Mouse (Mus musculus): ENCODE results near the gene Amfr. TPM values are rescaled to one million over a fixed set of nuclear protein-coding genes. Genes with fewer than 3 reads are reported as not detected.

Gene Amfr
- total RNA-seq, 2 experiments from 2014 or later = 124 to 131 TPM

DNA sequence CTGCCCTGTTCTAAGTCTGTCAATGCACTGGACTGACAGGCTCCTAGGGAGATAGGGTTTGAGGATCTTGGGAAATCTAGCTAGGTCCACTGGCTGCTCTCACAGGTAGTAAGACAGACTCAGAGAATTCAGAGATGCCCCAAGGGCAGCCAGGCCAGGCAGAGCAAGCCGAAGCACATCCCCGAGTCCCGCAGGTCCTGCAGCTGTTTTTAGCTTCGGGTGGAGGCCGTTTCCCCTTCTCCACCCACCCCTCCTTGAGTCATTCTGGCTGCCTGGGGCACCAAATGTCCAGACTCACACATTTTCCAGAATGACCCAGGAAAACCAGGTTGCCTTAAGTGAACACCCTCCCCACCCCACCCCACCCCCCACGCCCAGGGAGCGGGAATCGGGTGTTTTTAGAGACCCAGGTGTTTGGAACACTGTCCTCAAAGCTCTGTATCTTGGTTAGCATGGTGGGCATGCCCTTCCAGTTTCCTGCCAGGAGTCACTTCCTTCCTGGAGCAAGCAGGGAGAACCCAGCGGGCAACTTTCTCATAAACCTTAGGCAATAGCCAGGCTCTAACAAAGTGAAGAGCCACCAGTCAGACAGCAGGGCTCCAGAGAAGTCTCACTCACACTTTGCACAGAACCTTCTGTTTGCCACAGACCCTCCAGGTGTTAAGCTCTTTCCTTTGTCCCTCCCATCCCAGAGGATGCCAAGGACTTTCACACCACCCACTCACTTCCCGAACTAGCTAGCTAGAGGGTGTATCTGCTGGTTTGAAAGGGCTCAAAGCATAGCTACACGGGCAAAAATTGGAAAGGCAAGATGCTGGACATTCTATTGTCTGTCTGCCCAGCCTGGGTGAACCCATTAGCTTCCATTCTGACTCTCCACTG, 71.9 kb downstream of the Amfr start:
- DNase-seq = no peak
- intact Hi-C loops (cut with DNase I) = no loop called here

GRCm38 (mm10) chr8:93938193-93938592, 74.4 kb downstream of the Amfr start:
- DNase-seq = no peak
- intact Hi-C loops (cut with DNase I) = no loop called here

DNA sequence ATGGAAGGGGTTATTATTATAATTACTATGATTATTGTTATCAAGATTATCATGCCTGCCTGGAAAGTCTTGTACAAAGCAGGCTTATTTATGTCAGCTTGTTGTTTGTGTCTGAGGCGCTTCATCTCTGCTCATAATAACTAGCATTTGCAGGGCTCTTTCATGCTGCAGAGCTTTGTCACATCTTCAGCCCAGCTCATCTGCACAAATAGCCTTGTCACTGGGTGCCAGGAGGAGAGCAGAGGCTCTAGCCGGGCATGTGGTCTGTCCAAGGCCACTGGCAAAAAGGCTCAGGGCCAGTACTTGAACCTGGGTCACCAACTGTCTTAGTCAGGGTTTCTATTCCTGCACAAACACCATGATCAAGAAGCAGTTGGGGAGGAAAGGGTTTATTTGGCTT, 79.4 kb downstream of the Amfr start:
- intact Hi-C loops (cut with DNase I) = loop anchor here (1.0 to 2.0 kb wide), 3 partner anchors 122 to 341 kb away; no protein-coding TSS in a partner anchor
- DNase-seq = no peak

DNA sequence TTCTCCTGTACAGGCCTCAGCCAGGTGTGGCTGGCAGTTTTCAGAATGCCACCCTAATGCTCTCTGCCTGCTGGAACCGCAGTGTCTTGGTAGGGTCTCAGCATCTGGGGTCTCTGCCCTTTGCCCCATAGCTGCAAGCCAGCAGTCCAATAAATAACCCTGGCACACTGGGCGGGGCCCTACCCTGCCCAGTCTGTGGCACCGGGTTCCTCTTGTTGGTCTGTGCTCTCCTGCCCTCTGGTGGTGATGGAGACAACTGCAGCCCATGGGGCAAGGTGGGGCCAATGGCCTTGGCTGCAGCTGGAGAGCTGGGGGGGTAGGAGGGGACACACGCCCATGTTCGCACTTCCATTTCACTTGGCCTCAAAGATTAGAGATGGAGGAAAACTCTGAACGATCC, 79.8 kb downstream of the Amfr start:
- DNase-seq = peak; percentile 85 to 86
- intact Hi-C loops (cut with DNase I) = loop anchor here (1.0 to 2.0 kb wide), 3 partner anchors 122 to 341 kb away; no protein-coding TSS in a partner anchor

DNA sequence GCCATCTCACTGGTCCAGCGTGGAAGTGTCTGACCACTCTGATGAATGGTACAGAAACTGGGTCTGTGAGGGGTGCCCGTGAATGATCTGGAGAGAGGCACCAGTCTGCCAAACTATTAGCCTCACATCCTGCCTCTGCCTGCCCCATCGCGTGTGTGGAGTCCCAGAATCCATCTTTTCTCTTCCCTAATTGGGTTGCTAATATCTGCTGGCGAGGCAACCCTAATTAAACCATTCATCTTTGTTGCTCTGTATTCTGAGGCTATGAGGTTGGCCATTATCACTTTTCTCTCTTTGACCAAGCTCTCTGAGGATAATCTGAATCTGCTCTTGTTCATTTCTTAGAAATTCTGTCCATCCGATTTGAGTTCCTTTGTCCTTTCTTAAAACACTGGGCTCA, 81.3 kb downstream of the Amfr start:
- intact Hi-C loops (cut with DNase I) = no loop called here
- DNase-seq = no peak

DNA sequence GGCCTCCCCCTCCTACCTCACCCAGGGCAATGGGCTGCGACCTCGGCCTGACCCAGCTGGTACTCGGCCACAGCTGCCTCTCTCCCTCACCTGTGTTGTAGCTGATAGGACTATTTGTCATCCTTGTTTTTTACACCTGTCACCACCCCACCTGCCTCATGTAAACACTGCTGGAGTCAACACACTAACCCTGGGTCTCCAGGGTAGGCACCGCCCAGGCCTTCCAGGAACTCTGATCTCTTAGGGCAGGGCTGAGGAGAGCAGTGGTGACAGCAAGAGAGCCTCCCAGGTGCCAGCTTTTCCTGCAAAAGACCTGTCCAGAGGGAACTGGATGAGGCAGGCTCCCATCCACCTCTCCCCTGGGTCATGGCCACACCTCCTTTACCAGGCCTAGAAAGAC, 83.4 kb downstream of the Amfr start:
- intact Hi-C loops (cut with DNase I) = no loop called here
- DNase-seq = no peak

- no peak for DNase-seq
- intact Hi-C loops (cut with DNase I) = no loop called here
Measured at GRCm38 (mm10) chr8:93925513-93925912, 87.1 kb downstream of the Amfr start.

DNA sequence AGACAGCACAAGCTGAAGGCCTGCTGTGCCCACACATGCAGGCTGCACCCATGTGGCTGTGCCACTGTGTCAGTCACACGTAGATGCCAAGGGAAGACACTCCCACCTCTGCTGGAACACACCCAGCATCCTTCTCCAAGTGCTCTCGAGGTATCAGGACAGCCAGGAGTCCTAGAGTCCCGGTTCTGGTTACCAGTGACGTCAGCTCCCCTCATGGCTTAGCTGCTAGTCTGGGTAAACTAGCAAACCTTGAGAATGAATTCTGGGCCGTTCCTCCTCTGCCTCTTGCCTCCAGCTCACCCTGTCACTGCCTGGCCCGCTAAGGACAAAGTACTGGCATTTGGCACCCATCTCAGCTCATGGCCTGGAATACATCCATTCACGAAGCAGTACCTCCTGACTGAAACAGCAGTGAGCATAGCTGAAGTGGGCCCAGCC, 88.7 kb downstream of the Amfr start:
- intact Hi-C loops (cut with DNase I) = no loop called here
- no peak for DNase-seq

Small RNAs within 50 kb of the gene (microRNA-seq; reads per million reads assigned to microRNA genes)
- gene Gm24159 (ENCODE audit: borderline number of aligned reads in 2 of 2) = 0 reads per million in 2 experiments

Other genes starting within 250 kb of the Amfr start
- gene Gnao1, start 202.9 kb downstream of the Amfr start, total RNA-seq (2021) = 10 to 100 TPM; 26.6 to 27.0 TPM
- 10 to 100 TPM; 21.8 to 24.1 TPM for gene Nudt21, start 24.2 kb upstream of the Amfr start, total RNA-seq (2021)
- 10 to 100 TPM; 33.4 to 33.9 TPM for gene Ogfod1, start 24.4 kb upstream of the Amfr start, total RNA-seq (2021)
- 1 to 10 TPM; 7.9 to 8.4 TPM for gene Bbs2, start 86.1 kb upstream of the Amfr start, total RNA-seq (2021)
- gene Mt4, start 124.4 kb upstream of the Amfr start, total RNA-seq (2021) = not detected
- 1 to 10 TPM; 1.9 to 4.1 TPM for gene Mt3, start 139.8 kb upstream of the Amfr start, total RNA-seq (2021)
- 100 to 1,000 TPM; 160 to 162 TPM for gene Mt2, start 159.8 kb upstream of the Amfr start, total RNA-seq (2021)
- 100 to 1,000 TPM; 482 to 504 TPM for gene Mt1, start 166.2 kb upstream of the Amfr start, total RNA-seq (2021)
- 10 to 100 TPM; 15.1 to 15.2 TPM for gene Nup93, start 201.7 kb upstream of the Amfr start, total RNA-seq (2021)

Measured in heart, postnatal 36 days (tissue).